Mouse (Mus musculus) R1 (cell line): Measurements from ENCODE around the gene Tia1.
"Not testable (repeated sequence)": the region's sequence is repeated elsewhere in the genome, so short reads cannot be mapped to it uniquely, and the experiment has no call there.

ENCODE experiments used
- DNase-seq: peaks from one replicate; pipeline ENCODE4 v3.0.0-alpha.2; 2018; ENCODE audit warnings: low read depth, low spot score

Tia1 gene

DNA sequence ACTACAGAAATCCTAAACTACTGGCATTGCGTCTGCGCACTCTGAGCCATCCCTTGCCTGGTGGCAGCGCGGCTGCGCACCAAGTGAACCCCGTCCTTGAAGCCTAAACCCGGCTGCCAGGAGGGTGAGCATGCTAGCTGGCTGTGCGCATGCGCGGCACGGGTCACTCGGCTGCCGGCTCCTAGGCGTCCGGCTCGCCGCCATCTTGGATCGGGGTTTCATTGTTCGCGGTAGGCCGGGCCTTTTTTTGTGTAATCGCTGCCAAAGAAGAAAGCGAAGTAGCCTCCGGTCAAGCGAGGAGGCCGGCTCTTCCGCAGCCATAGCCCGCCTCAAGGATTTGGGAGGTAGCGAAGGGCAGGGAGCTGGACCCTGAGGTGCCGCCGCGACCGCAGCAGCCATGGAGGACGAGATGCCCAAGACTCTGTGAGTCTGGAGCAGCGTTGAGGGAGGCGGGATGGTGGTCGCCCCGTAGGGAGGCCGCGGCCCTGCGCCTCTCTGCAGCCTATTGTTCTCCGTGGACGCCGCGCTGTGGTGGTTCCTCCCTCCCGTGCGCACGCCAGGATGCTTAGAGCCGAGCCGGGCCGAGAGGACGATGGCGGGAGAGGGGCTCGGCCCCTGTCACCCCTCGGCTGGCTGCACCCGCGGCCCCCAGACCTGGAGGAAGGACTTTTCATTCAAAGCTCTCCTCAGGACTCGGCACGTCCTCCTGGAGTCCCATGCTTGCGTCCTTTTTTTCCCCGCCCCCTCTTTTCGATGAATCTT lies at the start of gene Tia1:
Tia1 (plus strand) TSS at position 120 of the 762 bp plus-strand sequence.
- peak; percentile 98 for DNase-seq

DNA sequence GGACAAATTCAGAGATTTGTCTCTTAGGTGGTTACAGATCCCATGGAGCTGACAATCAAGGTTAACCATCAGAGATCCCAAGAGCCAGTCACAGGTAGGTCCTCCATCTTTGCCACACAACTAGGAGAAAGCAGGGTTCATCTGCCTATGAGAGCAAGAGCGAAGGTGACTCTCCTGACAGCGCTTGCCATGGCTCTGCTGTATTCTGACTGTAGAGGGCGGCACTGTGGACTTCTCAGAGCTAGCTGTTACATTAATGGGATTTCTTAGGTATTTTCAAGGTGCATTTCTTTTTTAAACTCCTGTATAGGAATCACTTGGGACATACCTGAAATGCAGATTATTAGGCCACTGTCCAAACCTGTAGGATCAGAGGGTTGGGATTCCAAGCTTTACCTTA lies 49.1 kb upstream of the Tia1 start:
- no peak for DNase-seq

DNA sequence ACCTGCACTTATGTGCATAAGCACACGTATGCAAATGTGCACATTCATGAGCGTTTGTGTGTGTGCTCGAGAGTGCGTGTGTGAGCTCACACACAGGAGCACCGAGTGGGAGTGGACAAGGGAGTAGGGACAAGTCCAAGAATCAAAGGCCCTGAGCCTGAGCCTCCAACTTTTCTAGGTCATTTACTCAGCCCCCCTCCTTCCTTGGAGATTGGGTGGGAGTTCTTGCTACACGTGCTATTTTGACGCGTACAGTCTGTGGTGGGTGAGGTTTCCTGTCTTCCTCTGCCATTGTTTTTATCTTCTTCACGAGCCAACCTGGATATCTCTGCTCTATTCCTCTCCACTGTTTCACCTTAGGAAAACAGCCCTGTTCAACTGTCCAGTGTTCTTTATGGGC lies 47.1 kb upstream of the Tia1 start:
- no peak for DNase-seq

DNA sequence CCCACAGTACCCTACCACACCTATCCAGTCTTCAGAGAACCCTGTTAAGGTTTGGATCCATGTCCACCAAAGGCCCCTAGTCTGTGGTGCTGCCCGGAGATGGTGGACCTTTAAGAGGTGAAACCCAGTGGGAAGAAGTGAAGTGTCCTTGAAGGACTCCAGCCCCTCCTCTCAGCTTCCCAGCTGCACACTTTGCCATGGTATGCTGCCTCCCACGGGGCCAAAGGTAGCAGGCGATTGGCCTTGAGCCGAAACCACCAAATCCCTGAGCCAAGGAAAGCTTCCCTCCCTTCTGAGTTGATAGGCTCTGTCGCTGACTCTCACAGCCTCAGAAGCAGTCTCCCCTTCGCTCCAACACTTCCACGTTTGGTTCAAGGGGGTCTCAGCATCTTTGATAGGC lies 43.3 kb upstream of the Tia1 start:
- DNase-seq = no peak

DNA sequence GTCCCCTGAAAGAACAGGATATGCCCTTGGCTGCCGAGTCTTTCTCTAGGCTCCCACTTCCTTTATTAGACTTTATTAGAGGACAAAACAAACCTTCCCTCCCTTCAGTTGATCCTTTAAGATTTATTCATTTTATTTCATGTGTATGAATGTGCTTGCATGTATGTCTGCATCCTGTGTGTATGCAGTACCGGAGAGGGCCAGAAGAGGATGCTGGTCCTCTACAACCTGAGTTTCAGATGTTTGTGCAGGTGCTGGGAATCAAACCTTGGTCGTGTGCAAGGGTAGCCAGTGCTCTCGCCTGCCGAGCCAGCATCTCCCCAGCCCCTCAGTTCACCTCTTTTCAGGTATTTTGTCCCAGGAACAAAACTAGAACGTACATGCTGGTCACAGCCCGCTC lies 42.6 kb upstream of the Tia1 start:
- peak; percentile 50 for DNase-seq

DNA sequence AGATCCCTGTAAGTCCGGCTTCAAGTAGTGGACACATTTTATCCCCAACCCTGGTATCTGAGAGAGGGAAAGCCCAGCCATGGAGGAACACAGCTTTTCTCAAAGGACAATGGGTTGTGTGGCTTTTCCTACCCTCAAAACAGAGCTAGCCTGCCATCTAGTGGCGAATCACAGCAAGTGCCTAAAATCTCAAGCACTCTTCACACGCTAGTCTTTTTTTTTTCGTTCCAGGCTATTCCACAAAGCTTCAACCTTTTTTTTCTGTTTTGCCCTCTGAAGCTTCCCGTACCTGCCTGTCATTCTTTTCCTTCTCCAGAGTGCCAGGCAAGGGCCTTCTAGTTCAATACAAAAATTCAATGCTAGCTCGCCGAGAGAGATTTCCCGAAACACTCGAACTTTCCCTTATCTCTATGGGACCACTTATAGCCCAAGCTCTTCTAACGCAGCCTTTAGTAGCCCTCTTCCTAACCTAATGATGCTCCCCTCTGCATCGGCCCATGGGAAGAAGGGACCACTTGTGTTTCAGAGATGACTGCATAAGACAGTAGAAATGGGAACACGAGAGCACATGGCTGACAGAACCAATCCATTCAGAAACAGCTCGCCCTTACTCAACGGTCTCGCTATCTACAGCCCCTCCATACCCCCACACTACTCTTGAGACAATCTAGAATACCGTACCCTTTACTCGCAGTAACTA lies 39.4 kb upstream of the Tia1 start:
- DNase-seq = peak; percentile 90

DNA sequence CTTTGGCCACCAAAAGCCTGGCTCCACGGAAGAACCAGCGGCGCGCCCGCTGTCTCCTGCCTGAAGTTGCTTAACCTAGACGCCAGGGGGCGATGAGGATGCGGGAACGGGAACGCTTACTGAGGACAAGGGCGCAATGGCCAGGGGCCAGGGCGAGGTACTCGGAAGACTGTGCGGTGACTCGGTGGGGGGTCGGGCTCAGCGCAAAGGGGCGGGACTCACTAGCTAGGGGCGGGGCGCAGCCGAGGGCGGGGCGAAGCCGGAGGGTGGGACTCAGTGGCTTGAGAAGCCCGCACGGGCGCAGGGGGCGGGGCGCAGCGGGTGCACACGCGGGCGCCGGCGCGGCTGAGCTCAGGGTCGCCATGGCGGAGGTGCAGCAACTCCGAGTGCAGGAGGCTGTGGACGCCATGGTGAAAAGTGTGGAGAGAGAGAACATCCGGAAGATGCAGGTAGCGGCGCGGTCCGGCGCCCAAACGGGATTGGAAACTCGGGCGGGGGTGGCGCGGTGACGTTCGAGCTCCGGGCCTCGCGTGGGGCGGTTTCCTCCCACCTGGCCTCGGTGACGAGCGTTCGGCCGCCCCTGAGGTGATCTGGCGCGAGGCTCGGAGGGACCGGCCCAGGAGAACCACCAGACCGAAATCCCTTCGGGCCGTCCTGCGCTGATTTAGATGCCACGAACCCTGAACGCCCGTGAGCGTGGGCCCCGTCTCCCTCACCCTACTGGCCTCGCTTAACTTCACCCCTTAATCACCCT lies 38.5 kb upstream of the Tia1 start, which contains the start of gene Fam136a:
Fam136a (plus strand) TSS at position 276 of the 754 bp plus-strand sequence.
- DNase-seq = peak; percentile 98

DNA sequence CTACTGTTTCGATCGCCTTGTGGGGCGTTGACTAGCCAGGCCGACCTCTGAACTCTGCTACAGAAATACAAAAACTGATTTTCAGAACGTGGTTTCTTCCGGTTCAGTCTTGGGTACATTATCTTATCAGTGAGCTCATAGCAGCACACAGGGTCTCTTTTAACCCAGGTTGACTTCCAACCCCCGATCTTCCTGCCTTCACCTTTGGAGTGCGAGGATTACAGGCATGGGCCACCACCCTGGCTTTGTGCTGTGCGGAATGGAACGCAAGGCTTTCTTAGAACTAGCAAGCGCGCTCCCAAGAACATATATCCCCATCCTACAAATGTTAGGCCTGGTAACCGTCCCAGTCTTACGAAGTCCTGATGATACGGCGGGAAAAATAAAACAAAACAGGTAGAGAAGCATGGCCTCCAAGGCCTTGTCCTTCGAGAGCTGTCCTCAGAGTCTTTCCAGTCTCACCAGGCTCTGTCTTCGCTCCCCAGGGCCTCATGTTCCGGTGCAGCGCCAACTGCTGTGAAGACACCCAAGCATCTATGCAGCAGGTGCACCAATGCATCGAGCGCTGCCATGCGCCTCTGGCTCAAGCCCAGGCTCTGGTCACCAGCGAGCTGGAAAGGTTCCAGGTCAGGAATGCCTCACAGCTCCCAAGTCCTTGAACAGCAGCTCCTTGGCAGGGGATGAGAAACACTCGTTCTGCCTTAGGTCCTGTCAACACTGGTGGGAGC lies 37.7 kb upstream of the Tia1 start:
- DNase-seq = peak; percentile 49

DNA sequence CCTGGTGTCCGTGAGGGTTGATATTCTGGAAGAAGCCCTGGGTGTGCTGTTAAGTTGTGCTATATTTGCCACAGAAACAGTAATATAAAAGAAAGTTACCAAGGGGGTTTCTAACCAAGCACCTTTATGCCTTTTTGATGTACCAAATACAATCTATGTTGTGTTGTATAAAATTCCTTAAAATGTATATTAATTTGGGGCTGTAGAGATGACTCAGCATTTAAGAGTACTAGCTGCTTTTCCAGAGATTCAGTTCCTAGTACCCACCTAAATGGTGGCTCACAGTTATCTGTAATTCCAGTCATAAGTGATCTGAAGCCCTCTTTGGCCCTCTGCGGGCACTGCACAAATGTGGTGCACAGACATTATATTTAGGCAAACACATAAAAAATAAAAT lies 37.2 kb upstream of the Tia1 start:
- DNase-seq = no peak

DNA sequence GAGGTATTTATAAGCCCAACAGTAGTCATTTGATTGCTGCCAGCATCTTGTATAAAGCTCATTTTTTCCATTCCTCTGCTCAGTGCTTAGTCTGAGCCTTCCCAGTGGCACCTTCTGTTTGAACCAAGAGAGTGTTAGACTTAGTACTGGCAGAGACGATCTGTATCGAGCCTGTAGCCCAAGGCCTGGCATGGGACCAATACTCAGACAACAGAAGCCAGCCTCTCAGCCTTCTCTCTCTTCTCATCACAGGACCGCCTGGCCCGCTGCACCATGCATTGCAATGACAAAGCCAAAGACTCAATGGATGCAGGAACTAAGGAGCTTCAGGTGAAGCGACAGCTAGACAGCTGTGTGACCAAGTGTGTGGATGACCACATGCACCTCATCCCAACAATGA lies 35.5 kb upstream of the Tia1 start:
- no peak for DNase-seq

DNA sequence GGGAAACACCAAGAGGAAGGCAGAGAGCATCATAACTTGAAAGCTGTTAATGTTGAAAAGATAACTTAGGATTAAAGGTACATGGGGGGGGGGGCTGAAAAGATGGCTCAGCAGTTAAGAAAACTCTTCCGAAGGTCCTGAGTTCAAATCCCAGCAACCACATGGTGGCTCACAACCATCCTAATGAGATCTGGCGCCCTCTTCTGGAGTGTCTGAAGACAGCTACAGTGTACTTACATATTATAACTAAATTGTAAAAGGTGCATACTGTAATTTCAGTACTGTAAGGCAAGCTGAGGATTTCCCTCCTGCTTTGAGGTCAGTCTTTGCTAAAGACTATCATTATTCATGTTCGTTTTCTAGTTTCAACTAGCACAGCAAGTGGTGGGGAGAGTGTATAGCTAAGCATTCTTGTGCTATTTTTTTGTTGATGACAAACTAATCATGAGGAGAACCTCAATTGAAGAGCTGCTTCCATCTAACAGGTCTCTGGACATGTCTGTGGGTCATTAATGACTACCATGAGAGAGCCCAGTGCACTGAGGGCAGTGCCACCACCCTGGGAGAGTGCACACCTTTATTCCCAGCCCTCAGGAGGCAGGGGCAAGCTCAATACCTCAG lies 33.8 kb upstream of the Tia1 start:
- DNase-seq = peak; percentile 63

DNA sequence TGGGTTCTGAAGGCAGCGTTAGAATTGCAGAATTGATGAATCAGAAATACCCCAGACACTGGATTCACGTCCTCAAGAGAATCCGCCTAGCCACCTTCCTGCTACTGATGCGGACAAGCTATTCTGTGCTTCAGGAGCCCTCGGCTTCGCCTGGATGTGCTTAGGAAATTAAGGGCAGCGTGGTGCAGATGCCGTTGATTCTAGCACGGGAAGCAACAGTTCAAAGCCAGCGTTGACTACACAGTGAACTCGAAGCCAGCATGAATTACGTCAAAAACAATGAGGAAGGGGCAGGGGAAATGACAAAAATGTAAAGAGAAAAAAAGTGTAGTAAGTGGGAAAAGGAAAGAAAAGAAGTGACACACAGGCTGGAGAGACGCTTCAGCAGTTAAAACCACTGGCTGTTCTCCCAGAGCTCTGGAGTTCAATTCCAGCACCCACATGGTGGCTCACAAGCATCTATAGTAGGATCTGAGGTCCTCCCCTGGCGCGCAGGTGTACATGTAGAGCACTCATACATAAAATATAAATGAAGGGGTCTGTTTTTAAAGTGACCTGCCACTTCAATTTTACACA lies 33.2 kb upstream of the Tia1 start, which contains the start of gene Snrpg:
Snrpg (plus strand) TSS at position 541 of the 576 bp plus-strand sequence.
- DNase-seq = peak; percentile 44

DNA sequence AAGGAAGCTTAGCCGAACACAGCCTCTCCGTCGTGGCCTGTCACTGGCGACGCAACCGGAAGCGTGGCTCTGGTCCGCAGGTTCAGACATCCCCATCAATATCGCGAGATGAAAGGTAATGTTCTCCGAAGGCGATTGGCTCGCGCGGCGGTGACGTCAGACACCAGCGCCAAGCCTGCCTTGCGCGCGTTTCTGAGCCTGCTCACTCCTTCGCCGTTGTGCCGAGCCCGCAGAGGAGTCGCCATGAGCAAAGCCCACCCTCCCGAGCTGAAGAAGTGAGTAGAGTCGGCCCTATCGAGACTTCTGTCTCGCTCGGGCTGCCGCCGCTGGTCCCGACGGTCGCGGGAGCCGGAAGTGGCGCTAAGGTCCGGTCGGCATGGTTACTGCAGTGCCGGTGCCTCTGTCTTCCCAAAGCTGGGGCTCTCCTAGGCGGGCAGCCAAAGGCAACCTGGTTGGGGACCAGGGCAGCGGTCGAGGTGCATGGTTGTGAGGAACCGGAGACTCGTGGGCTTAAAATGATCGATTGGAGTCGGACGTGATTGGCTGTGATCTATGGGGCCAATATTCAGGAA lies 32.6 kb upstream of the Tia1 start:
- DNase-seq = peak; percentile 97

DNA sequence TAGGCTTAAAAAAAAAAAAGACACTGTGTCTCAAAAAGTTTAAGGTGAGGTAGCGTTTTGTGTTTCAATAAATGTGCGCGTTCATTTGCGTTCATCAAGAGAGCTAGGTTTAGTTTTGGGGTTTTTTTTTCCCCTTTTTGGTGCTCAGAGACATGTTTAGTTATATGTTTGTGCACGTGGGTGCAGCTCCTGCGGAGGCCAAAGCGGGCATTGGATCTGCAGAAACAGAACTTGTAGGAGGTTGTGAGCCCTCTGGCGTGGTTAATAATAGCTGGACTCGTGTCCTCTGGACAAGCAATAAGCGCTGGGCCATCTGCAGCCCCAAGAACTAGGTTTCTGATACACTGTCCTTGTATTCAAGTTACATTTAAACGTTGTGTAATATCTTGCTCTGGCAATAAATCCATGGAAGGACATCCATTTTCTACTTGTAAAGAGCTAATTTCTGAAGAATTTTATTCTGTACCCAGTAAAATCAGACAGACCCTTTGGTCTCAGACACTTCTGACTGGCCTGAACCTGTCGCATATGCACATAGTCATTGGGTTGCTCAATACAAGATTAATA lies 32.0 kb upstream of the Tia1 start:
- DNase-seq = no peak

DNA sequence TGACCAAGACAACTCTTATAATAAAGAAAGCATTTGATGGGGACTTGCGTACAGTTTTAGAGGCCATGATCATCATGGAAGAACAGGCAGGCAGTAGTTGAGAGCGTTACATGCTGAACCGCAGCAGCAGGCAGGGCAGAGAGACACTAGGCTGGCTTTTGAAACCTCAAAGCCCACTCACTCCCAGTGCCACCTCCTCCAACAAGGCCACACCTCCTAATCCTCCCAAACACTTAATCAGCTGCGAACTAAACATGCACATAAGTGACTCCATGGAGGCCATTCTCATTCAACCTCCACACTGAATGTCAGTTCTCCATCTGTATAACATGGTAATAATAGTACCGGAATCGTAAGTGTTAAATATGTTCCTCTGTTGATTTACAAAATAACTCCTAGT lies 30.5 kb upstream of the Tia1 start:
- DNase-seq = peak; percentile 52

DNA sequence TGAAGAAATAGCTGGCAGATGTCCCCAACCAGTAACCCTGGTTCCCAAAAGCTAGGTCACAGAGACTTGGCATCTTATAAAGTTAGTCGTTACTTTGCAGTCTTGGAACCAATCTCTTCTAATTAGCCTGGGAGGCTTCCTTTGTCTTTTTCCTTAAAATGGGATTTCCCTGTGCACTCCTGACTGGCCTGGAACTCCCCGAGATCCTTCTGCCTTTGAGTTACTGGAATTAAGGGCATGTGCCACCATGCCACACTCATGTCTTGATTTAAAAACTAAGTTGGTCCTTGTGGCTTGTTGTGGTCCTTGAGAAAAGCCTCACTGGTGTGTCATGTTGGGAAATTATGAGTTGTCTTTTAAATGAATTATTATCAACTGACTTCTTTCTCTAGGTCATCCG lies 25.7 kb upstream of the Tia1 start:
- DNase-seq = no peak

DNA sequence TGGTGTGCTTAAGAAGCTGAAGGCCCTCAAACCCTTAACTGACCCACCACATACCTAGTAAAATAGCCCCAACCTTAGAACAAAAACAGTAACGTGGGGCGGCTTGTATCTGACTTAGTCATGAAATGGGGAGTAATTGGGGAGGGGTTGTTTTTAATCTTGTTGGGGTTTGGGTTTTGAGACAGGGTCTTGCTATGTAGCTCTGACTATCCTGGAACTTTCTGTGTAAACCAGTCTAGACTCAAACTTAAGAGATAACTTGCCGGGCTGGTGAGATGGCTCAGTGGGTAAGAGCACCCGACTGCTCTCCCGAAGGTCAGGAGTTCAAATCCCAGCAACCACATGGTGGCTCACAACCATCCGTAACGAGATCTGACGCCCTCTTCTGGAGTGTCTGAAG lies 23.9 kb upstream of the Tia1 start:
- not testable (repeated sequence) for DNase-seq

DNA sequence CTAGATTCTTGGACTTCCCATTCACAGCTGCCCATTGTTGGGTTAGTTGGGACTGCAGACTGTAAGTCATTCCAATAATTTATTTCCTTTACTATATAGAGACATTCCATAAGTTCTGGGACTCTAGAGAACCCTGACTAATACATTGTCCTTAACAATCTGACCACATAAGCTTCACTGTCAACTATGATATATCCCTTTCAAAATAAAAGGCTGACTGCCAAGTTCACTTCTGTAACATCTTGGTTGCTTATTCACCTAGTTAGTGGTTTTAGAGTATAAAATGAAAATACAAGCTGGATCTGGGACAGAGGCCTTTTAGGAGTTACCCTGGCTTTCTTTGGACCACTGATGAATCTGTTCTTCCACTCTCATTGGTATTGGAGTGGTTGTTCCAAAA lies 21.5 kb upstream of the Tia1 start:
- DNase-seq = no peak

DNA sequence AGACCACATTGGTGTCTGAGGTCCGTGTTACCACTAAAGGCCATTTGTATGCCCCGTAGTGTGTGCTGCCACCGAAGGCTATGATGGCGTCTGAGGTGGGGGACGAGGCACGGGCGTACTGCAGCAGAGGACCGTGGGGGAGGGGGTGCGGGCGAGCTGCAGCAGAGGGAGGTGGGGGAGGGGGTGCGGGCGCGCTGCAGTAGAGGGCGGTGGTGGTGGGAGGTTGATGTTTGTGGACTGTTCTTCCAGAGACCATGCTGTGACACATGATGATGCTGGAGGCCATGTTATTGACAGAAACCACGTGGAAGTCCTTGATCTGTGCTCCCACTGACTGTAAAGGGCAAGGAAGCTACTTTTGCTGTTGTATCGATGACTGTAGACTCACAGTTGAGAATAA lies 20.6 kb upstream of the Tia1 start:
- DNase-seq = no peak

DNA sequence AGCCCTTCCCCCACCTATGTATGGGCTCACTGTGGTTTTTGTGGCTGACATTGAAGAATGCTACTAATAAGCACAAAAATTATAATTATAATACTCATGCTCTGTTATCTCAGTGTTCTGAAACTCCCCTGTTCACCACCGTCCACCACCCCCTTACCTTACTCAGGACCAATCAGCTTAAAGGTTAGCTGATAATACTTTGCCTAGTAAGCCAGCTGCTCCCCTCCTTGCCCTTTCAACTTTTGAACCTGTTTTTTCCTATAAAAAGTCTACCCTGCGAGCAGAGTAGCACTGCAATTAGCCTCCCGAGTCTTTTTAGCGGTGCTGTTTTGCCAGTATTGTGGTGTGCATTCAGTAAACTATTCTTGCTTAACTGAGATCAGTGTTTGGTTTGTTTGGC lies 19.3 kb upstream of the Tia1 start:
- DNase-seq = no peak
